Comparison of ENCODE assay signal across 10 mouse cellular contexts in genomic region chr11:74954901-74955300, GRCm38 (mm10). TPM values are rescaled to one million over a fixed set of nuclear protein-coding genes. Genes with fewer than 3 reads are reported as not detected.
A peak's percentile ranks its signal among the peaks of the same experiment; 100 is the strongest.
DNase-seq lines count a peak whose midpoint lies in the region; ATAC-seq and TF ChIP-seq lines count a peak whose summit lies in the region.
"Had no signal": no experiment of that assay in that cellular context is flagged by ENCODE, and none has a peak within 500 bp of the region (broad histone marks: within the 10 kb centered on the region; RNA-seq: fewer than 3 reads in every experiment).

No protein-coding gene starts in this region.

- H3K9ac ChIP-seq in heart, adult 2 months (ENCODE audit: low read depth, low read length) = no peak overlapping the region
- H3K9ac ChIP-seq in forebrain, embryonic 16.5 days (replicated peaks; ENCODE audit: low read depth, low read length) = no peak overlapping the region
- no peak overlapping the region for H3K9ac ChIP-seq in hindbrain, embryonic 13.5 days
- H3K9ac ChIP-seq: liver, embryonic 14.5 days had no signal

- TF ChIP-seq POLR2A in heart, adult 2 months (IDR thresholded peaks at IDR 0.05; ENCODE audit: insufficient read depth, low read depth, low read length) = no peak

- no peak for TF ChIP-seq CTCF in heart, adult 2 months (IDR thresholded peaks at IDR 0.05)

- intact Hi-C loops in heart, adult 2 months (cut with DNase I) = no loop called here

- H3K27ac ChIP-seq in heart, adult 2 months = no peak overlapping the region
- H3K27ac ChIP-seq in brown adipose tissue, adult 24 weeks (replicated peaks; ENCODE audit: low read depth, low read length) = peak overlapping the region; percentile 95
- no peak overlapping the region for H3K27ac ChIP-seq in forebrain, embryonic 16.5 days (ENCODE audit: low read length)
- H3K27ac ChIP-seq in hindbrain, embryonic 13.5 days = no peak overlapping the region
- H3K27ac ChIP-seq in midbrain, embryonic 10.5 days (replicated peaks) = no peak overlapping the region
- H3K27ac ChIP-seq: liver, embryonic 14.5 days had no signal

- H3K4me3 ChIP-seq in heart, adult 2 months = no peak overlapping the region
- H3K4me3 ChIP-seq in brown adipose tissue, adult 24 weeks (ENCODE audit: insufficient read depth, low read depth, low read length) = no peak overlapping the region
- H3K4me3 ChIP-seq in forebrain, embryonic 16.5 days (replicated peaks; ENCODE audit: low read length) = no peak overlapping the region
- no peak overlapping the region for H3K4me3 ChIP-seq in hindbrain, embryonic 13.5 days
- no peak overlapping the region for H3K4me3 ChIP-seq in midbrain, embryonic 10.5 days

- no peaks in the 10 kb centered on the region for H3K9me3 ChIP-seq in forebrain, embryonic 16.5 days (ENCODE audit: control insufficient read depth, low read length)
- H3K9me3 ChIP-seq in hindbrain, embryonic 13.5 days = no peaks in the 10 kb centered on the region
- no peaks in the 10 kb centered on the region for H3K9me3 ChIP-seq in midbrain, embryonic 10.5 days (replicated peaks)

- H3K79me2 ChIP-seq in heart, adult 2 months (replicated peaks; ENCODE audit: control insufficient read depth, insufficient read depth, low read length) = no peaks in the 10 kb centered on the region

- TF ChIP-seq EP300 in heart, adult 2 months (IDR thresholded peaks at IDR 0.05; ENCODE audit: insufficient read depth, low read depth, low read length) = no peak

- H3K4me2 ChIP-seq in forebrain, embryonic 16.5 days (ENCODE audit: low read length) = no peak overlapping the region
- H3K4me2 ChIP-seq in hindbrain, embryonic 13.5 days = no peak overlapping the region

- peak; percentile 73 for DNase-seq in heart, adult 11 months
- DNase-seq in heart, adult 2 months = no peak
- DNase-seq in 416B (ENCODE audit: low read depth) = peak; percentile 24
- DNase-seq in kidney, adult 9 months = peak; percentile 74
- no peak for DNase-seq in midbrain, embryonic 10.5 days (ENCODE audit: low spot score)
- DNase-seq: gastrocnemius, postnatal 14 days had no signal

- no peak for ATAC-seq in forebrain, embryonic 16.5 days
- ATAC-seq in hindbrain, embryonic 13.5 days (ENCODE audit: low FRiP score) = no peak

- H3K4me1 ChIP-seq in heart, adult 2 months (ENCODE audit: control insufficient read depth, insufficient read depth, low read length) = no peaks in the 10 kb centered on the region
- H3K4me1 ChIP-seq in brown adipose tissue, adult 24 weeks (ENCODE audit: control insufficient read depth, insufficient read depth, insufficient read length, low read length) = peaks cover 7% of the 10 kb centered on the region
- no peaks in the 10 kb centered on the region for H3K4me1 ChIP-seq in forebrain, embryonic 16.5 days (replicated peaks; ENCODE audit: control insufficient read depth, insufficient read depth, low read length)
- no peaks in the 10 kb centered on the region for H3K4me1 ChIP-seq in hindbrain, embryonic 13.5 days (replicated peaks)
- no peaks in the 10 kb centered on the region for H3K4me1 ChIP-seq in midbrain, embryonic 10.5 days

- no peaks in the 10 kb centered on the region for H3K36me3 ChIP-seq in heart, adult 2 months (ENCODE audit: control insufficient read depth, insufficient read depth, low read length)
- H3K36me3 ChIP-seq in forebrain, embryonic 16.5 days (ENCODE audit: control insufficient read depth, insufficient read depth) = no peaks in the 10 kb centered on the region
- H3K36me3 ChIP-seq in hindbrain, embryonic 13.5 days = peaks cover 23% of the 10 kb centered on the region
- H3K36me3 ChIP-seq in midbrain, embryonic 10.5 days = peaks cover 68% of the 10 kb centered on the region

- H3K27me3 ChIP-seq in heart, adult 2 months (ENCODE audit: control insufficient read depth, insufficient read depth, low read length) = no peaks in the 10 kb centered on the region
- H3K27me3 ChIP-seq in forebrain, embryonic 16.5 days (replicated peaks; ENCODE audit: control insufficient read depth, insufficient read depth, low read length) = no peaks in the 10 kb centered on the region
- no peaks in the 10 kb centered on the region for H3K27me3 ChIP-seq in hindbrain, embryonic 13.5 days
- H3K27me3 ChIP-seq in midbrain, embryonic 10.5 days (ENCODE audit: low read depth, poor library complexity, severe bottlenecking) = no peaks in the 10 kb centered on the region

RNA-seq across cellular contexts. Expression of gene Srr, which starts 29.2 kb away (rescaled TPM):
- total RNA-seq in heart, adult 2 months (2021) = 10 to 100 TPM; 24.1 to 31.7 TPM
- 12.6 and 25.1 TPM in 2 replicates for polyA plus RNA-seq in heart, adult 2 months (2012; rRNA removed)
- 31.1 and 47.4 TPM in 2 replicates for polyA plus RNA-seq in brown adipose tissue, adult 24 weeks (2012; ENCODE audit: insufficient read depth, insufficient read length, missing spikeins)
- polyA plus RNA-seq in forebrain, embryonic 16.5 days (2015; fragmentation: Nextera tagmentation; extraction: Ambion mirVana) = 44.5 and 46.5 TPM in 2 replicates
- polyA plus RNA-seq in hindbrain, embryonic 13.5 days (2015; fragmentation: Nextera tagmentation; extraction: Ambion mirVana) = 34.1 and 34.4 TPM in 2 replicates
- polyA plus RNA-seq in midbrain, embryonic 10.5 days (2016; fragmentation: Nextera tagmentation; extraction: Ambion mirVana) = 14.4 and 19.5 TPM in 2 replicates

RNA-seq across cellular contexts. Expression of gene Smg6, which starts 29.3 kb away (rescaled TPM):
- total RNA-seq in heart, adult 2 months (2021) = 10 to 100 TPM; 17.8 to 19.5 TPM
- polyA plus RNA-seq in heart, adult 2 months (2012; rRNA removed) = 18.1 and 26.5 TPM in 2 replicates
- polyA plus RNA-seq in brown adipose tissue, adult 24 weeks (2012; ENCODE audit: insufficient read depth, insufficient read length, missing spikeins) = 4.8 and 6.6 TPM in 2 replicates
- 18.6 and 19.2 TPM in 2 replicates for polyA plus RNA-seq in forebrain, embryonic 16.5 days (2015; fragmentation: Nextera tagmentation; extraction: Ambion mirVana)
- polyA plus RNA-seq in hindbrain, embryonic 13.5 days (2015; fragmentation: Nextera tagmentation; extraction: Ambion mirVana) = 17.8 and 18.4 TPM in 2 replicates
- 17.8 and 20.7 TPM in 2 replicates for polyA plus RNA-seq in midbrain, embryonic 10.5 days (2016; fragmentation: Nextera tagmentation; extraction: Ambion mirVana)

RNA-seq across cellular contexts. Expression of gene Tsr1, which starts 57.0 kb away (rescaled TPM):
- total RNA-seq in heart, adult 2 months (2021) = 10 to 100 TPM; 17.7 to 18.5 TPM
- 7.3 and 8.8 TPM in 2 replicates for polyA plus RNA-seq in heart, adult 2 months (2012; rRNA removed)
- polyA plus RNA-seq in brown adipose tissue, adult 24 weeks (2012; ENCODE audit: insufficient read depth, insufficient read length, missing spikeins) = 7.0 and 8.4 TPM in 2 replicates
- polyA plus RNA-seq in forebrain, embryonic 16.5 days (2015; fragmentation: Nextera tagmentation; extraction: Ambion mirVana) = 38.0 and 41.5 TPM in 2 replicates
- 29.4 and 29.6 TPM in 2 replicates for polyA plus RNA-seq in hindbrain, embryonic 13.5 days (2015; fragmentation: Nextera tagmentation; extraction: Ambion mirVana)
- polyA plus RNA-seq in midbrain, embryonic 10.5 days (2016; fragmentation: Nextera tagmentation; extraction: Ambion mirVana) = 46.3 and 49.7 TPM in 2 replicates

RNA-seq across cellular contexts. Expression of gene Sgsm2, which starts 58.0 kb away (rescaled TPM):
- total RNA-seq in heart, adult 2 months (2021) = 1 to 10 TPM; 5.1 to 5.3 TPM
- polyA plus RNA-seq in heart, adult 2 months (2012; rRNA removed) = 8.3 and 10.2 TPM in 2 replicates
- polyA plus RNA-seq in brown adipose tissue, adult 24 weeks (2012; ENCODE audit: insufficient read depth, insufficient read length, missing spikeins) = 2.6 and 3.0 TPM in 2 replicates
- 13.1 and 18.2 TPM in 2 replicates for polyA plus RNA-seq in forebrain, embryonic 16.5 days (2015; fragmentation: Nextera tagmentation; extraction: Ambion mirVana)
- polyA plus RNA-seq in hindbrain, embryonic 13.5 days (2015; fragmentation: Nextera tagmentation; extraction: Ambion mirVana) = 17.8 and 19.1 TPM in 2 replicates
- 7.6 and 9.5 TPM in 2 replicates for polyA plus RNA-seq in midbrain, embryonic 10.5 days (2016; fragmentation: Nextera tagmentation; extraction: Ambion mirVana)

Comparison
In these comparisons a context has a peak if more than half of its experiments do, and no peak if none do; other contexts are left out.
1. DNase-seq: peak in heart, adult 11 months (single experiment), 416B (single experiment) and kidney, adult 9 months (single experiment); none in heart, adult 2 months (0 of 2) and midbrain, embryonic 10.5 days (single experiment).